Mouse (Mus musculus) hindbrain, embryonic 16.5 days (tissue): Measurements from ENCODE around the gene Rrh. TPM values are rescaled to one million over a fixed set of nuclear protein-coding genes. Genes with fewer than 3 reads are reported as not detected.
"Not testable (repeated sequence)": the region's sequence is repeated elsewhere in the genome, so short reads cannot be mapped to it uniquely, and the experiment has no call there.

Source experiments
- ATAC-seq: fragments of 200-750 bp; cut with Nextera tagmentation; 2 replicates; pipeline ENCODE4 v1.8.0; 2017; ENCODE audit warnings: moderate TSS enrichment, moderate library complexity
- H3K27ac ChIP-seq: fragments of 300-500 bp; sonication (generic); 2 replicates; pipeline ENCODE4 v1.5.1; 2014; ENCODE audit warnings: low read depth, mild to moderate bottlenecking, control low read depth, low read length, moderate library complexity
- H3K27me3 ChIP-seq: fragments of 300-500 bp; sonication (generic); replicated peaks from 2 replicates; pipeline ENCODE4 v1.6.1; 2014; ENCODE audit warnings: low read length; ENCODE audit not compliant: control insufficient read depth, insufficient read depth
- H3K36me3 ChIP-seq: fragments of 300-500 bp; sonication (generic); 2 replicates; pipeline ENCODE4 v1.6.1; 2014; ENCODE audit warnings: mild to moderate bottlenecking, low read length, moderate library complexity, mixed read lengths; ENCODE audit not compliant: control insufficient read depth, insufficient read depth
- H3K4me1 ChIP-seq: fragments of 300-500 bp; sonication (generic); 2 replicates; pipeline ENCODE4 v1.6.1; 2014; ENCODE audit warnings: low read depth, low read length; ENCODE audit not compliant: control insufficient read depth, insufficient read depth
- H3K4me2 ChIP-seq: fragments of 300-500 bp; sonication (generic); 2 replicates; pipeline ENCODE4 v1.6.1; 2014; ENCODE audit warnings: mild to moderate bottlenecking, low read length, control low read depth, moderate library complexity
- H3K4me3 ChIP-seq: fragments of 300-500 bp; sonication (generic); 2 replicates; pipeline ENCODE4 v1.5.1; 2014; ENCODE audit warnings: mild to moderate bottlenecking, low read length, control low read depth, moderate library complexity
- H3K9ac ChIP-seq: fragments of 300-500 bp; sonication (generic); 2 replicates; pipeline ENCODE4 v1.6.1; 2014; ENCODE audit warnings: low read depth, mild to moderate bottlenecking, control low read depth, low read length, moderate library complexity
- H3K9me3 ChIP-seq: fragments of 300-500 bp; sonication (generic); 2 replicates; pipeline ENCODE4 v1.6.1; 2014; ENCODE audit warnings: mild to moderate bottlenecking, low read length, moderate library complexity; ENCODE audit not compliant: control insufficient read depth
- whole genome bisulfite sequencing: fragments of 180-500 bp; shearing (Covaris S2); extraction: QIAGEN DNeasy Blood & Tissue Kit; methylation state at CpG from one replicate; pipeline ENCODE4 v1.1.7; 2014; 5-methylcytosine and 5-hydroxymethylcytosine counted together
- polyA plus RNA-seq: library from polyadenylated mRNA; unstranded; fragments of >200 nt; fragmentation: Nextera tagmentation; extraction: Ambion mirVana; gene quantifications from 2 replicates; pipeline ENCODE4 v1.2.1, GENCODE M21; 2015

Gene Rrh
- polyA plus RNA-seq, 1 experiment from 2014 or later = 0.18 TPM

DNA sequence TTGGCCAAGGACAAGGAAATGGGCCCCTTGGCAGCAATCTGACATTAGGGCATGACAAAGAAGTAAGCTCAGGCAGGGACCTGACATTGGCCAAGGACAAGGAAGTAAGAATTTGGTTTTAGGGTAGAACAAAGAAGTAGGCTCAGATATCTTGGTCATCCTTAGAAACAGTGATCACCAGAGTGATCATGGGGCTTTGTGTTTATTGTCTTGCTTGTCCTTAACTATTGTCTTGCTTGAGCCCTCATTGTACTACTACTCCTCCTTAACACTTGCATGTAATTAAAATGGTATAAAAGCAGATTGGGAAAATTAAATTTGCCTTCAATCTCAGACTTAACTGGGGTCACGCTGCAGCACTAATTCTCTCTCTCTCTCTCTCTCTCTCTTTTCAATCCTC lies 64.8 kb downstream of the Rrh start:
- H3K27ac ChIP-seq, ATAC-seq, H3K4me3 ChIP-seq, H3K4me1 ChIP-seq, H3K27me3 ChIP-seq, H3K9me3 ChIP-seq, H3K36me3 ChIP-seq, H3K9ac ChIP-seq, H3K4me2 ChIP-seq: not testable (repeated sequence)
- 96% methylated on average over 1 of the region's 1 CpGs for WGBS

- WGBS = 11% methylated on average over 20 of the region's 20 CpGs
- peak; percentile 48 for ATAC-seq
- Histone ChIP-seq H3K4me2 (peak within 1 kb of the TSS; percentile 62), H3K9me3 (no peaks in the 10 kb centered on the region), H3K9ac (peak within 1 kb of the TSS; percentile 19; the same call in 1 of the 2 replicates), H3K4me1 (peaks cover 9% of the 10 kb centered on the region), H3K27ac (no peak within 1 kb of the TSS), H3K36me3 (no peaks in the 10 kb centered on the region), H3K27me3 (no peaks in the 10 kb centered on the region), H3K4me3 (peak within 1 kb of the TSS; percentile 32)
These were observed 67.5 kb downstream of the Rrh start, which contains the start of gene Egf for GRCm38 (mm10) chr3:129754650-129755604. Gene Egf (minus strand): TSS chr3:129755316.

Other genes starting within 250 kb of the Rrh start
- 1.8 and 1.9 TPM in 2 replicates for gene Egf, start 67.3 kb downstream of the Rrh start, polyA plus RNA-seq
- not detected in 2 replicates for gene Lrit3, start 18.6 kb downstream of the Rrh start, polyA plus RNA-seq
- 37.6 and 39.9 TPM in 2 replicates for gene Gar1, start 8.8 kb upstream of the Rrh start, polyA plus RNA-seq
- gene Cfi, start 13.3 kb upstream of the Rrh start, polyA plus RNA-seq = 0.44 and 0.53 TPM in 2 replicates
- 39.2 and 39.8 TPM in 2 replicates for gene Pla2g12a, start 56.0 kb upstream of the Rrh start, polyA plus RNA-seq
- 20.8 and 23.1 TPM in 2 replicates for gene Casp6, start 78.8 kb upstream of the Rrh start, polyA plus RNA-seq
- 5.7 and 6.5 TPM in 2 replicates for gene Mcub, start 147.6 kb upstream of the Rrh start, polyA plus RNA-seq
- gene Sec24b, start 239.0 kb upstream of the Rrh start, polyA plus RNA-seq = 29.6 and 38.0 TPM in 2 replicates